Mouse (Mus musculus): ENCODE measurements around the gene Sox3. TPM values are rescaled to one million over a fixed set of nuclear protein-coding genes. Genes with fewer than 3 reads are reported as not detected.

Gene Sox3
- total RNA-seq (2021): 1 to 10 TPM; 5.0 to 5.5 TPM

GRCm38 (mm10) chrX:60892801-60893681 lies at the start of gene Sox3:
Gene Sox3, minus strand, starts transcription at chrX:60893430.
- intact Hi-C loops (cut with DNase I): no loop called here
- peak; percentile 25 for DNase-seq

- intact Hi-C loops (cut with DNase I): no loop called here
- DNase-seq: no peak
These were observed 47.0 kb upstream of the Sox3 start for GRCm38 (mm10) chrX:60940225-60940624.

- no peak for DNase-seq
- intact Hi-C loops (cut with DNase I): no loop called here
These were observed 6.3 kb upstream of the Sox3 start for GRCm38 (mm10) chrX:60899546-60899945.

GRCm38 (mm10) chrX:60898641-60899040 lies 5.4 kb upstream of the Sox3 start:
- no peak for DNase-seq
- intact Hi-C loops (cut with DNase I): no loop called here

GRCm38 (mm10) chrX:60896296-60896695 lies 3.1 kb upstream of the Sox3 start:
- DNase-seq: peak; percentile 37
- intact Hi-C loops (cut with DNase I): no loop called here

GRCm38 (mm10) chrX:60895416-60895815 lies 2.2 kb upstream of the Sox3 start:
- intact Hi-C loops (cut with DNase I): no loop called here
- DNase-seq: no peak

GRCm38 (mm10) chrX:60893720-60894543 lies 702 bp upstream of the Sox3 start:
- peak; percentile 7 for DNase-seq
- intact Hi-C loops (cut with DNase I): no loop called here

DNA sequence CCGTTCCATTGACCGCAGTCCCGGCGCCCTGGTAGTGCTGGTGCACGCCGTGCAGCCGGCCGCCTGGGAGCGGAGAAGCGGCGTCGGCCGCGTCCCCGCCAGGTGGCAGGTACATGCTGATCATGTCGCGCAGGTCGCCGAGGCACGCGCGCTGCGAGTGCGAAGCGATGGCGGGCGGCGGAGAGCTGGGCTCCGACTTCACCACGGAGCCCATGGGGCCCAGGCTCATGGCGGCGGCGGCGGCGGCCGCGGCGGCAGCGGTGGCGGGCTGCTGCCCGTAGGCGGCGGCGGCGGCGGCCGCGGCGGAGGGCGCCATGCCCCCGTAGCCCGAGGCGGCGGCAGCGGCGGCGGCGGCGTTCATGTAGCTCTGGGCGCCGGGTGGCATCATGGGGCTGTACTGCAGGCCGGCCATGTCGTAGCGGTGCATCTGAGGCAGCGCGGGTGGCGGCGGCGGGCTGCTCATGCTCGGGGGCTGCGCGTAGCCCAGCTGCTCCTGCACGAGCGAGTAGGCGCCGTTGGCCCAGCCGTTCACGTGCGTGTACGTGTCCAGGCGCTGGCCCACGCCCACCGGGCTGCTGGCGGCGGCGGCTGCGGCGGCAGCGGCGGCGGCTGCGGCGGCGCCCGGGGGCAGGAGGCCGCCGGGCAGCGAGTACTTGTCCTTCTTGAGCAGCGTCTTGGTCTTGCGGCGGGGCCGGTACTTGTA lies 981 bp downstream of the Sox3 start:
- intact Hi-C loops (cut with DNase I): no loop called here
- peak; percentile 45 for DNase-seq

GRCm38 (mm10) chrX:60891329-60892095 lies 1.7 kb downstream of the Sox3 start:
- no peak for DNase-seq
- intact Hi-C loops (cut with DNase I): no loop called here

DNA sequence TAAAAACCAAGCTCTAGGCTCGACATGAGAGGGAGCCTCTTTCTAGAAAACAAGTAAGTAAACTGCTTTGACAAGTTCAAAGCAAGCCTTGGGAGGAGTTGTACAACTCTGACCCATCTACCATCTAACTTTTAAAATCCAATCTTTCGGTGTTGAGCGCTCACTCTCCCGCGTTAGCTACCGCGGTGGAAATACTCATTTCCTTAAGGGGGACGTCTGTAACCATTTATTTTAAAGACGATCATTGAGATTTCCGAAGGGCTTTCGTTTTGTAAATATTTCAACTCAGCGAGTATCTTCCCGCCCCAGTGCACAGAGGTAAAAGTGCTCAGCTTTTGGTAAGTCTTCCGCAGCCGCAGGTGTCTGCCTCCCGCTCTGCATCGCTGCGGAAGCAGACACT lies 2.6 kb downstream of the Sox3 start:
- intact Hi-C loops (cut with DNase I): no loop called here
- DNase-seq: no peak

DNA sequence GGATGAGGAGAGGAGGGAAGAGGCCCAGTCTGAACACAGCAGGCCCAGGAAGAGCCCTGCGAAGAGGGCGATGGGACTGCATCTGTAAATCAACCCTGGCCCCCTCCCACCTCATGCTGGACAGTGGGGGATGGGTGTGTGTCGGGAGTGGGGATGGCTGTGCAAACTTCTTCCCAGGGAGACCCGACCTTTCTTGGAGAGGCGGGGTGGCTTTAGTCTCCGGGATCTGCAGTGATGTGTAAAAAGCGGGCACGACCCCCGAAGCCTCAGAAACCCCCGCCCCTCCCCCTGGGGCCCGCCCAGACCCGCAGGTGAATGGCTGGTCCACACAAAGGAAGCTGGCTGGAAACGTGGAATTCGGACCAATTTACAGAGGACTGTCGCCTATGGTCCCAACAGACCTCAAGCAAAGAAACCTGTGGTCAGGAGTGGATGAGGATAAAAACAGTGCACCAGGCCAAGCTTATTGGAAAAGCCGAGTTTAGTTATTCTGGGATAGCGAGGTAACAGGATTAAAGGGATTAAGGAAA lies 3.2 kb downstream of the Sox3 start:
- intact Hi-C loops (cut with DNase I): no loop called here
- no peak for DNase-seq
